Comparison of ENCODE assay signal across 8 mouse cellular contexts in genomic region chr10:116330458-116330857, GRCm38 (mm10). TPM values are rescaled to one million over a fixed set of nuclear protein-coding genes. Genes with fewer than 3 reads are reported as not detected.
DNase-seq lines count a peak whose midpoint lies in the region; ATAC-seq and TF ChIP-seq lines count a peak whose summit lies in the region.

No protein-coding gene starts in this region.

- H3K9me3 ChIP-seq in CH12.LX (replicated peaks; ENCODE audit: low read length) = no peaks in the 10 kb centered on the region
- no peaks in the 10 kb centered on the region for H3K9me3 ChIP-seq in forebrain, embryonic 10.5 days
- no peaks in the 10 kb centered on the region for H3K9me3 ChIP-seq in liver, embryonic 16.5 days (replicated peaks; ENCODE audit: control insufficient read depth, low read length)

- in situ Hi-C loops in CH12.LX (cut with MboI; ENCODE audit: low pct_ligation_motif_present, low pct_unique_long_range_greater_than_20kb, low sequenced_read_pairs) = loop anchor here (25.0 kb wide), 4 partner anchors 132 to 707 kb away; partner anchors contain the start of genes Kcnmb4 and Lrrc10

- TF ChIP-seq CTCF in CH12.LX (conservative IDR thresholded peaks at IDR 0.05 in 1 of 2, IDR thresholded peaks at IDR 0.05 in 1 of 2; ENCODE audit: low read depth in 2 of 2, low read length in 2 of 2) = peak; percentile 69 to 96
- peak; percentile 58 for TF ChIP-seq CTCF in olfactory bulb, adult 2 months (IDR thresholded peaks at IDR 0.05; ENCODE audit: insufficient read depth, low read depth, low read length)
- peak; percentile 59; the same call in 1 of the 2 replicates for TF ChIP-seq CTCF in thymus, adult 2 months (IDR thresholded peaks at IDR 0.05; ENCODE audit: borderline replicate concordance, control insufficient read depth, extremely low read depth, insufficient read depth, low read length, poor library complexity)

- intact Hi-C loops in heart, postnatal 10 days (cut with DNase I) = loop anchor here (1.0 to 5.0 kb wide), 4 partner anchors 142 to 562 kb away; partner anchors contain the start of gene Kcnmb4

- ATAC-seq in liver, embryonic 16.5 days (ENCODE audit: low read depth) = no peak

- H3K27ac ChIP-seq in CH12.LX (ENCODE audit: insufficient read depth, low read depth) = no peak overlapping the region
- H3K27ac ChIP-seq in forebrain, embryonic 10.5 days = no peak overlapping the region
- H3K27ac ChIP-seq in liver, embryonic 16.5 days (ENCODE audit: low read length) = no peak overlapping the region
- no peak overlapping the region for H3K27ac ChIP-seq in olfactory bulb, adult 2 months (ENCODE audit: insufficient read depth, low read depth, low read length)
- H3K27ac ChIP-seq in thymus, adult 2 months (ENCODE audit: control insufficient read depth, insufficient read depth, low read length) = no peak overlapping the region

- DNase-seq in CH12.LX (ENCODE audit: extremely low read depth) = peak; percentile 75
- peak; percentile 77 for DNase-seq in brain, embryonic 18.5 days (ENCODE audit: low read depth, low spot score)
- DNase-seq in forebrain, embryonic 10.5 days (ENCODE audit: extremely low spot score, low spot score) = peak; percentile 62
- peak; percentile 80 to 88 for DNase-seq in heart, postnatal 10 days
- DNase-seq in kidney, postnatal 4 days = peak; percentile 80 to 84
- peak; percentile 61 for DNase-seq in thymus, adult 2 months

- 10% methylated on average over 5 of the region's 5 CpGs for WGBS in forebrain, embryonic 10.5 days
- WGBS in liver, embryonic 16.5 days (ENCODE audit: insufficient replicate concordance) = 23% methylated on average over 5 of the region's 5 CpGs
- WGBS in olfactory bulb, adult 2 months = 3% methylated on average over 5 of the region's 5 CpGs
- 33% methylated on average over 5 of the region's 5 CpGs for WGBS in thymus, adult 2 months

- TF ChIP-seq EP300 in CH12.LX (IDR thresholded peaks at IDR 0.05; ENCODE audit: low read length) = no peak

- H3K4me2 ChIP-seq in CH12.LX (ENCODE audit: insufficient read depth, low read depth, poor library complexity, severe bottlenecking) = peak overlapping the region; percentile 33; the same call in 1 of the 2 replicates
- peak overlapping the region; percentile 41 for H3K4me2 ChIP-seq in liver, embryonic 16.5 days (ENCODE audit: low read depth, low read length)

- no peaks in the 10 kb centered on the region for H3K36me3 ChIP-seq in CH12.LX (replicated peaks in 1 of 2; ENCODE audit: control insufficient read depth in 1 of 2, insufficient read depth in 1 of 2, low read length in 1 of 2)
- H3K36me3 ChIP-seq in forebrain, embryonic 10.5 days (replicated peaks) = no peaks in the 10 kb centered on the region
- no peaks in the 10 kb centered on the region for H3K36me3 ChIP-seq in liver, embryonic 16.5 days (ENCODE audit: control insufficient read depth, insufficient read depth)
- no peaks in the 10 kb centered on the region for H3K36me3 ChIP-seq in thymus, adult 2 months (ENCODE audit: control insufficient read depth, insufficient read depth, low read length)

- dilution Hi-C loops in CH12.LX (cut with MboI; ENCODE audit: extremely low pct_ligation_motif_present, extremely low pct_unique_long_range_greater_than_20kb, low sequenced_read_pairs) = no loop called here

- no peaks in the 10 kb centered on the region for H3K79me2 ChIP-seq in CH12.LX (replicated peaks; ENCODE audit: control insufficient read depth, extremely low read depth, insufficient read depth, poor library complexity, severe bottlenecking)

- H3K4me3 ChIP-seq in CH12.LX (replicated peaks in 1 of 3; ENCODE audit: low read depth in 2 of 3, low read length in 2 of 3, poor library complexity in 1 of 3) = no peak overlapping the region
- peak overlapping the region; percentile 36 for H3K4me3 ChIP-seq in forebrain, embryonic 10.5 days
- H3K4me3 ChIP-seq in liver, embryonic 16.5 days (ENCODE audit: low read depth, low read length) = no peak overlapping the region
- no peak overlapping the region for H3K4me3 ChIP-seq in olfactory bulb, adult 2 months (ENCODE audit: insufficient read depth, low read depth, low read length)
- H3K4me3 ChIP-seq in thymus, adult 2 months (ENCODE audit: control insufficient read depth, insufficient read depth, low read length) = no peak overlapping the region

- no peaks in the 10 kb centered on the region for H3K27me3 ChIP-seq in CH12.LX (replicated peaks)
- H3K27me3 ChIP-seq in forebrain, embryonic 10.5 days (ENCODE audit: poor library complexity, severe bottlenecking) = peaks cover 7% of the 10 kb centered on the region; the same call in 1 of the 2 replicates
- no peaks in the 10 kb centered on the region for H3K27me3 ChIP-seq in liver, embryonic 16.5 days (ENCODE audit: control insufficient read depth, insufficient read depth, low read depth, low read length)
- no peaks in the 10 kb centered on the region; the same call in 1 of the 2 replicates for H3K27me3 ChIP-seq in thymus, adult 2 months (ENCODE audit: control insufficient read depth, insufficient read depth, low read length)

- no peak overlapping the region for H3K9ac ChIP-seq in CH12.LX (ENCODE audit: insufficient read depth, low read depth)
- H3K9ac ChIP-seq in liver, embryonic 16.5 days (ENCODE audit: low read depth, low read length) = no peak overlapping the region

- no peaks in the 10 kb centered on the region for H3K4me1 ChIP-seq in CH12.LX (ENCODE audit: control insufficient read depth in 1 of 2, insufficient read depth in 2 of 2)
- peaks cover 15% of the 10 kb centered on the region for H3K4me1 ChIP-seq in forebrain, embryonic 10.5 days
- H3K4me1 ChIP-seq in liver, embryonic 16.5 days (ENCODE audit: control insufficient read depth, low read depth, low read length) = no peaks in the 10 kb centered on the region
- peaks cover 4% of the 10 kb centered on the region for H3K4me1 ChIP-seq in olfactory bulb, adult 2 months (ENCODE audit: control insufficient read depth, insufficient read depth, low read length)
- no peaks in the 10 kb centered on the region for H3K4me1 ChIP-seq in thymus, adult 2 months (replicated peaks; ENCODE audit: control insufficient read depth, insufficient read depth, low read length)

- peak; percentile 94 for TF ChIP-seq RAD21 in CH12.LX (IDR thresholded peaks at IDR 0.05; ENCODE audit: low read depth, low read length)

- TF ChIP-seq POLR2A in CH12.LX (IDR thresholded peaks at IDR 0.05; ENCODE audit: low read depth, low read length) = no peak
- TF ChIP-seq POLR2A in olfactory bulb, adult 2 months (IDR thresholded peaks at IDR 0.05; ENCODE audit: insufficient read depth, low read depth, low read length) = no peak
- no peak for TF ChIP-seq POLR2A in thymus, adult 2 months (IDR thresholded peaks at IDR 0.05; ENCODE audit: control insufficient read depth, extremely low read depth, insufficient read depth, low read length, poor library complexity)

TF ChIP-seq in CH12.LX, 34 proteins besides CTCF, POLR2A, EP300 and RAD21:
- TF ChIP-seq NELFE (IDR thresholded peaks at IDR 0.05; ENCODE audit: low read depth, low read length) (peak; percentile 21; the same call in 1 of the 2 replicates), MYC (IDR thresholded peaks at IDR 0.05; ENCODE audit: low read depth, low read length) (0 out of 2 replicates have a peak, but pooled peaks have one; percentile 13), ZC3H11A (IDR thresholded peaks at IDR 0.05; ENCODE audit: low read depth, low read length) (peak; percentile 63; the same call in 1 of the 2 replicates), IRF4 (IDR thresholded peaks at IDR 0.05; ENCODE audit: low read depth, low read length) (0 out of 2 replicates have a peak, but pooled peaks have one; percentile 15), HCFC1 (IDR thresholded peaks at IDR 0.05; ENCODE audit: low read depth, low read length) (no peak), TBP (conservative IDR thresholded peaks at IDR 0.05; ENCODE audit: low read depth, low read length) (no peak), MAX (IDR thresholded peaks at IDR 0.05; ENCODE audit: low read length) (peak; percentile 55; the same call in 1 of the 2 replicates), NRF1 (IDR thresholded peaks at IDR 0.05; ENCODE audit: low read depth, low read length) (no peak), ZMIZ1 (IDR thresholded peaks at IDR 0.05; ENCODE audit: low read depth, low read length) (no peak), SMC3 (IDR thresholded peaks at IDR 0.05; ENCODE audit: low read depth, low read length) (peak; percentile 85)
TF ChIP-seq in CH12.LX: peak in this region for 6.

RNA-seq across cellular contexts. Expression of gene Ptprb, which starts 55.1 kb away (rescaled TPM):
- total RNA-seq in CH12.LX (2012; rRNA removed) (not detected in 2 replicates), CH12.LX (2014; rRNA removed) (not detected in 2 replicates)
- polyA plus RNA-seq in CH12.LX (2012; ENCODE audit: insufficient read length, low read depth) = not detected in 2 replicates
- 1.7 and 2.1 TPM in 2 replicates for polyA plus RNA-seq in forebrain, embryonic 10.5 days (2016; fragmentation: Nextera tagmentation; extraction: Ambion mirVana)
- total RNA-seq in heart, postnatal 10 days (2021) = 10 to 100 TPM; 86.4 to 93.2 TPM
- polyA plus RNA-seq in liver, embryonic 16.5 days (2015; fragmentation: Nextera tagmentation; extraction: Ambion mirVana) = 1.5 and 1.8 TPM in 2 replicates
- not detected in 2 replicates for polyA plus RNA-seq in olfactory bulb, adult 2 months (2012; ENCODE audit: insufficient read depth, insufficient read length, low replicate concordance, missing spikeins)
- 1.6 and 1.8 TPM in 2 replicates for polyA plus RNA-seq in thymus, adult 2 months (2012; rRNA removed)
